Mouse (Mus musculus) neutrophil, adult 5-6 weeks (primary cell): ENCODE measurements around the gene Pdia6. TPM values are rescaled to one million over a fixed set of nuclear protein-coding genes. Genes with fewer than 3 reads are reported as not detected.

Experiments used
- ATAC-seq: fragments of 151-379, 151-347 bp; 2 replicates; pipeline ENCODE4 v1.8.0; 2017; ENCODE audit warnings: mild to moderate bottlenecking, moderate TSS enrichment; ENCODE audit not compliant: insufficient number of reproducible peaks, poor library complexity, low FRiP score, severe bottlenecking; ENCODE audit errors: extremely low read depth
- total RNA-seq: library from RNA; stranded (forward); fragments of 200-1000 nt; gene quantifications from 2 replicates; pipeline ENCODE4 v1.2.3, GENCODE M21; 2017

Pdia6 gene
- total RNA-seq, 1 experiment from 2014 or later = 112 TPM

DNA sequence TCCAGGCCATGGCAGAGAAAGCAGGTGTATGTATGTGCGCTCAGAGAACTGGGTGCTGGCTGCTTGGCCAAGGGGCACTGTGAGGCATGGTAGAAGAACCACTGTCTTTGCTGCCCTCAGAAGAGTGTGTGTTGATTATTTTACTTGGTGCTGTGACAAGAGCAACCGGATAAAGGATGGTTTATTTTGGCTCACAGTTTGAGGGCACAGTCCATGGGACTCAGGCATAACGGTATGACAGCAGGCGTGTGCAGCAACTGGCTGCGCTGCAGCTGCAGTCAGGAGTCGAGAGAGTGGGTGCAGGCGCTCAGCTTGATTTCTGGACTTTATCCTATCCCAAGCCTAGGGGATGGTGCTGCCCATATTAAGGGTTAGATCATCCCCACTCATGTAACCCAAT, 7.9 kb upstream of the Pdia6 start:
- ATAC-seq = no peak

DNA sequence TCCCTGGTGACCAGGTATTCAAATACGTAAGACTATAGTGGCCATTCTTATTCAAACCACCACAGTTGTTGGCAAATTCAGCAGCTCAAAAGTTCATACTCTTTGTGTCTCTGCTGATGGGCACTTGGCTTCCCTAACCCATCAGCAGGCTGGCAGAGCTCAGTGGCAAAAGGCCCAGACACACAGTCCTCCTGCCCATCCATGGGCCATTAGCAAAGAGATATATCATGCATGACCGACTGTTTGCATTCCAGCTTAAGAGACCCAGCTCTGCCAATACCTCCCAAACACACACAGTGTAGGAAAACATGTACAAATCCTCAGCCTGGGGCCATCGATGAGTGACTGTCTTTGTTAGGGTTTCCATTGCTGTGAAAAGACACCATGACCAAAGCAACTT, 5.3 kb upstream of the Pdia6 start:
- no peak for ATAC-seq

GRCm38 (mm10) chr12:17263881-17264280, 2.5 kb upstream of the Pdia6 start:
- ATAC-seq = no peak

- no peak for ATAC-seq
Measured at GRCm38 (mm10) chr12:17264826-17265225, 1.5 kb upstream of the Pdia6 start.

- ATAC-seq = no peak
Measured at GRCm38 (mm10) chr12:17266673-17266990, 287 bp downstream of the Pdia6 start.

DNA sequence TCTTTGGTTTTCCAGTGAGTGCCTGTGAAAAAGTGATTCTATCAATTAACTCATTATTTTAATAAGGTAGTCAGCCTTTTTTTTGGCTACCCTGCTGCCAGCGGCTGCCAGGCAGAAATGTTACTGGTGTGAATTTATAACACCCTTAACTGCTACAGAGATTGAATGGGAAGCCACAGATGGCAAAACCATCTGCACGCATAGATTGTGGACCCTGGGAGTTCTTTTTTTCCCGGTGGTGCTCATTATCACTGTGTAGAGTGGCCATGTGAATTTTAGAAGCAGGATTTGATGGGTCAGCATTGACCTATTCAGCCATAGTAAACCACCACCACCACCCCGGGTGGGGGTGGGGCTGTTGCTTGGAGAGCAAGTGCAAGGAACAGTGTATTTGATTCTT, 971 bp downstream of the Pdia6 start:
- ATAC-seq = no peak

DNA sequence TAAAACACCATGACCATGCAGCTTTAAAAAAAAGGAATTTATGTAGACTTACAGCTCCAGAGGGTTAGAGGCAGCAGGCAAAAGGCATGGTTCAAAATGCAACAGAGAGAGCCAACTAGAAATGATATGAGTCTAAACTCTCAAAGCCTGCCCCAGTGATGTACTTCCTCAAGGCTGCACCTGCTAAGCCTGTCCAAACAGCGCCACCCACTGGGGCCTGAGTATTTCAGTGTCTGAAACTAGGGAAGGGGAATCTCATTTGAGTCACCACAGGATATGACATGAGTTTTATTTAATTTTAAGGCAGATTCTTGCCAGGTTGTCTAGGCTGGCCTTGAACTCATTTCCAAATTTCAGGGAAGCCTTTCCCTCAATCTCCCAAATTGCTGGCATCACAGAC, 4.9 kb downstream of the Pdia6 start:
- ATAC-seq = peak; percentile 32

DNA sequence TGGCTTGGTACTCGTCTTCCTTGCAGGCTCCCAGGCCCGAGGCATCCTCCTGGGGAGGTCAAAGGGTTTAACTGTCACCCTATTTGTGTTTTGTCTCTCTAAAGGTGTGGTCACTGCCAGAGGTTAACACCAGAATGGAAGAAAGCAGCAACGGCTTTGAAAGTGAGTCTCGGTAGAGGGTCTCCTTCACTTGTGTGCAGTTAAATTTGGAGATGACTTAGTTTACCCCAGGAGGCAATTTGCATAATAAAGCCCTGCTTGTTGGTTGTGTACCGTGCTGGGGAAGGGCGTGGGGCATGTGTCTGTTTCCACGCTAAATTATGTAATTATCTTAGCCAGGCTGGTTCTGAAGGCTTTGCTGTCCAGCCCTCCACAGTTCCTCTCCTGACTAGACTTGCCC, 7.5 kb downstream of the Pdia6 start:
- ATAC-seq = no peak

GRCm38 (mm10) chr12:17288496-17288895, 22.2 kb downstream of the Pdia6 start:
- ATAC-seq = no peak

DNA sequence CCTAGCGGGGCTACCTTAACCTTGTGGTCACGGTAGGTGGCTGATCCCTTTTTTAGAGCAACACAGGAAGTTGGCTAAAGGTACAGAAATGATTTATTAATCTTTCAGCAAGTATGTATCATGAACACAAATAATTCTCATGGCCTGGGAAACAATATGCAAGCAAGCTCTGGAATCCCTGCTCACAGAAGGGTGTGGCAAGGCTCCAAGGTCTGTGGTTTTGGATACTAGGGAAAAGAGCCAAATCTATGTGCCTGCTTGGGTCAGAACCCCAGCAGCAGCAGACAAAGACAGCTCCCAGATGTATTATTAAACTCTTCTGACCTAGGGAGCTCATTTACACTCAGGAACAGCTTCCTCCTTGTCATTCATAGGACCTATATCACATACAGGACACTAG, 22.7 kb downstream of the Pdia6 start:
- ATAC-seq = no peak

DNA sequence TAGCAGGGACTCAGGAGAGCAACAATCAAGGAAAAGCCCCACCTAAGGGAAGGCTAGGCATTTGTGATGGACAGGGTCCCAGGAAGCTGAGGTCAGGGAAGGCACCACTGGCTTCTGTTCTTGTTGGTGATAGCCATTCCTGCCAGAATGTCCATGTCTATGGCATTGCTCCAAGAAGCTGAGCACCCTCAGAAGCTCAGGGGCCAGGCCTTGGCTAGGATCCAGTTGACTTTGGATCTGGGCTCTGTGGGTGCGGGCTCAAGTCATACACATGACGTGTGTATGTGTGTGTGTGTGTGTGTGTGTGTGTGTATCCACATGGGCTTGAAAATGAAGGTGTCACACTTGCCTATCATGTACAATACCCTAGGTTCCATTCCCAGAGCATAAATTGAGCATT, 23.6 kb downstream of the Pdia6 start:
- ATAC-seq = no peak

DNA sequence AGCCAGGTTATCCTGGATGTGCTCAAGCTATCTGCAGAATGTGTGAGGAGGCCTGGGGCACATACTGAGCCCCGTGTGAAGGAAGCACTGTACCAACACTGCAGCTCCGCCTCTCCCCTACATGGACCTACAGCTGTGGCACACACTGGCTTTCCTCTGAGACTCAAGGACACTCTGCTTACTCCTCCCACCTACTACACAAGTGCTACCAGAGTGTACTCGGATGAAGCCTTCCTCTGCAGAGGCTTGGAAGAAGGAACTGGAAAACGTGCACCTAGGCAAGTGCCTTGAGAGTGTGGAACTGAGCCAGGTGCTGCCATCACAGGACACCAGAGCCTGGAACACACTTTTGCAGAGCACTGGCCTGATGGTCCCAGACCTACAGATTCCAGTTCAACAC, 24.2 kb downstream of the Pdia6 start:
- no peak for ATAC-seq

DNA sequence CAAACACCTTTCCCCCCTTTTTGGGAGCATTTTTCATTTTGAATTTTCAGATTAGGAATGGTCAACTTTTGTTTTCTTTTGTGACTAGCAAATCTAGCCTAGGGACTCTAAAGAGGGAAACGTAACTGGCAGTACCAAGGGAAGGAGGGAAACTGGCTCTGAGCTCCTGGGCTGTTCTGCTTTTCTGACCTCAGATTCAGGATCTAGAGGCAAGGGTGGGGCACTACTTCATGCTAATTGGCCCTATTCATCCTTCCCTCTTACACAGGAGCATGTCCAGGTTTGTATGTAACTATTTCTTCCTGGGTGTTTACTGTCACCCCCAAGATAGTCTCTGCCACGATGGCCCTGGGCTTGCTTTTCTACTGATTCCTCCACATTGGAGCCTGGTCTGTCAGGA, 30.6 kb downstream of the Pdia6 start:
- no peak for ATAC-seq

DNA sequence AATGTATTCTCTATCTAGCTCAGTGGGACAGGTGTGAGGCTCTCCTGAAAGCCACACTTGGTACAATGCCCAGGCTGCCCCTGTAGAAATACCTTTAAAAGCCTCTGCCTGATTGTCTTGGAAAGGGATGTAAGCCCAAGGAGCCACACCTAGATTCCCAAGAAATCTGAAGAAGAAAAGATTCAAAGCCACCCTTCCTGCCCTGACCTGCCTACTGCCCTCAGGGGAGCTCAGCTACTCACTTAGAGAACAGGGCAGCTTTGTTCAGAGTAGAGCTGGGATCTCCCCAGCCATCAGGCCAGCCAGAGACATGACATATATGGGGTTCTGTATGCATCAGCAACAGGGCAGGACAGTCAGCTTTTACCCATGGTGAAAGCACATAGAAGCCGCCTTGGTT, 33.6 kb downstream of the Pdia6 start:
- ATAC-seq = no peak

- ATAC-seq = no peak
Measured at GRCm38 (mm10) chr12:17305445-17305844, 39.1 kb downstream of the Pdia6 start.

- no peak for ATAC-seq
Measured at GRCm38 (mm10) chr12:17308246-17308645, 41.9 kb downstream of the Pdia6 start.

DNA sequence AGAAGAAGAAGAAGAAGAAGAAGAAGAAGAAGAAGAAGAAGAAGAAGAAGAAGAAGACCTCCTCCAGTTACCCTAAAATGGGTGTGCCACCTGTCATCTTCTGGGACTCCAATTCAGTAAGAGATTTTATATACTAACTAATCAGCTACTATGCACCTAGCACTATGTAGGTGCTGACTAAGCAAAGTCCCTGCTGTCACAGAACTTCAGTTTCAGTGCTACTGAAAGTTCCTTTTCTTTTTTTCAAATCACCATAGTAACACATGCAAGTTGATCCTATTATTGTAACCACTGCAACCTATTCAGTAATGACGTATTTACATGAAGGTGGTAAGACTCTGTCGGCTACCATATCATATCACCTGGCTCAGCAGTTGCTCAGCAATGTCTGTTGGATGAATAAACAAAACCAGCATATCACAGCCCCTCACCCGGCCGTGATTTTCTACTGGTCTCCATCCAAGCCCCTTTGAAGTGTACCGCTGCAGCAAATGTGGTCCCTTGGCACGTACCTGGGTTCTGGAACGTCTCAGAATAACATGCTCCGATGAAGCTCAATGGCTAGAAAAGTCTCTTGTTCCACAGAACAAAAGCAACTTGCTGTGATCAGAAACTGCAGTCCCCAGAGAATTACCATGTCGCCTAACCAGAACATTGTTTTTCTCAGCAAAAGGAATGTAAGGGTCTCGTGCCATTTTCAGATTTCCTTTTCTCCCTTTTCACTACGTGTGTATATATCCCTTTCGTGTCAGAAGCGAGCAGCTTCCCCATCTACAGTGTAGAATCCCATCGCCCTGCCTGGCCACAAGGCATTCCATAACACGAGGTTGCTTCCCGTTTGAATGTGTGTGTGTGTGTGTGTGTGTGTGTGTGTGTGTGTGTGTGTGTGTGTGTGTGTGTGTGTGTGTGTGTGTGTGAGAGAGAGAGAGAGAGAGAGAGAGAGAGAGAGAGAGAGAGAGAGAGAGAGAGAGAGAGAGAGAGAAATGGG, 44.8 kb downstream of the Pdia6 start:
- no peak for ATAC-seq

DNA sequence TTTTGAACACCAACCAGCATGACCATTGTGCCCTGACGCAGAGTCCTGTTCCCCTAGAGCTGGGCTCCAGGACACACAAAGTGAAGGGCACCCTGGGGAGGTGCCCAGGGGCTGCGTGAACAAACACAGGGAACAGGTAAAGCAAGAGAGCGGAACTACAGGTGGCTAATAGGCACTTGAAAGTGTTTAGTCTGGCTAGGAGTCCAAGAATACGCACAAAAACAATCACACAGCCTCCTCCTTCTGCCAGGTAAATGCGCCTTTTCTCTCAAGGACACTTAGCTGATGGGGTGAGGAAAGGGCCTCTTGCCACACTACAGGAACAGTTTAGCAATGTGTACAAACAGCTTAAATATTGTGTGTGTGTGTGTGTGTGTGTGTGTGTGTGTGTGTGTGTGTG, 49.8 kb downstream of the Pdia6 start:
- no peak for ATAC-seq

DNA sequence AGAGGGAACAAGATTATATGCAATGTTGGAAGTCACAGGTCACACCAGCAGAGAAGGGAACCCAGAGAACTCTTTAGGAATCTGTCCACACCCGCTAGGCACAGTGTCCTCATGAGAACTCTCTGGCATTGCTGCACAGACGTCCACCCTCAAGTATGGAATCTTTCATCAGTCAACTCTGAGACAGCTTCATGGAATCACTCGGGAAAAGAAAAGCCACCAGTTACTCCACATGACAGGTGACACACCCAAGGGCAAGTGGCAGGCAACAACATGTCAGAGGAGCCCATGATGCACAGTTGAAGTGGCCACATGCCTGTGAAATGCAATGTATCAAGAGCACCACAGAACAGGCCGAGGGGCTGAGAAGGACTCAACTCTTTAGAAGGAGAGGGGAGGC, 51.6 kb downstream of the Pdia6 start:
- ATAC-seq = no peak

DNA sequence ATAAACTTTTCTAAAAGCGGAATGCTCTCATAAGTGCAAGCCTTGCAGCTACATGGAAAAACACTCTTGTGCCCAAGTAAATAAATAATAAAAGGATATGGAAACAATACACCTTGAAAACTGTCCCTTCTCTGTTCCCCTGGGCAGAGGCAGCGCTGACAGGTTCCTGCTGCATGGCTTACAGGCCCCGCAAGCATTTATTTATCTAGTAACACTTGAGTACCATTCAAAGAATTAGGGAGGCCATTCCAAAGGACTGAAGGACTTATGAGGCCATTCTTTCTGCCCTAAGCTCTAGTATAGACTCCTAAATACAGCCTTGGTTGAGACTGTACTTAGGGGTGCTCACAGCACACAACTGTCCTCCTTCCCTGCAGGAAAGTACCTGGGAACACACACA, 52.1 kb downstream of the Pdia6 start:
- no peak for ATAC-seq
